Mouse (Mus musculus) heart, postnatal 0 days (tissue): Measurements from ENCODE around the gene Tbl1x.

Experiments used
- CTCF ChIP-seq: IDR thresholded peaks from 2 replicates; pipeline ENCODE4 v1.5.1; 2016; ENCODE audit warnings: antibody characterized with exemption, control low read depth, low read depth
- EP300 ChIP-seq: IDR thresholded peaks from 2 replicates; pipeline ENCODE4 v1.6.1; 2016; ENCODE audit warnings: antibody characterized with exemption, low read depth

DNA sequence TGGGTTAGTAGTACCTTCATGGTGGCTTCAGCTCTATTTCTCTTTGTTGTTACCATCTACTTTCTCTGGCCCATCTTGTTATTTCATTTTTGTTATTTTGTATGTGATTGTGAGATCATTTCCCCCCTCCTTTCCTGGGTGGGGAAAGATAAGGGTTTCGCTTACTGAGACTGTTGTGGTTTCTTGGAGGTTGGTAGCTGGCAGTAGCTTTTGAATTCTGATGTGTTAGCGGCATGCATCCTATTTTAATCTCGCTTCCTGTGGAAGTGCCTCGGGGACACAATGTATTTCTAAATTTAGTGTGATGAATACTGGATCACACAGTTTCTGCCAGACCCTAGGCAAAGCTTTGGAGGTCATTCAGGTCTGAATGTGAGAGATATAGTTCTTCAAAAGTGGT lies 69.2 kb downstream of the Tbl1x start:
- no peak for TF ChIP-seq CTCF
- no peak for TF ChIP-seq EP300
